Mouse (Mus musculus) limb, embryonic 14.5 days (tissue): Measurements from ENCODE around the gene Akap2. TPM values are rescaled to one million over a fixed set of nuclear protein-coding genes. Genes with fewer than 3 reads are reported as not detected.

ENCODE experiments used
- ATAC-seq: fragments of 200-750 bp; cut with Nextera tagmentation; 2 replicates; pipeline ENCODE4 v1.8.0; 2017; ENCODE audit warnings: low read depth, moderate number of reproducible peaks, moderate TSS enrichment; ENCODE audit not compliant: low FRiP score
- DNase-seq: peaks from one replicate; pipeline ENCODE4 v3.0.0-alpha.2; 2015; ENCODE audit warnings: low spot score
- H3K27ac ChIP-seq: fragments of 300-500 bp; sonication (generic); replicated peaks from 2 replicates; pipeline ENCODE4 v1.5.1; 2014; ENCODE audit warnings: low read depth, mild to moderate bottlenecking, low read length, moderate library complexity, mixed read lengths
- H3K27me3 ChIP-seq: fragments of 300-500 bp; sonication (generic); 2 replicates; pipeline ENCODE4 v1.6.1; 2014; ENCODE audit warnings: low read length, mixed read lengths; ENCODE audit not compliant: control insufficient read depth, insufficient read depth
- H3K36me3 ChIP-seq: fragments of 300-500 bp; sonication (generic); 2 replicates; pipeline ENCODE4 v1.6.1; 2014; ENCODE audit warnings: mild to moderate bottlenecking, low read length, moderate library complexity, mixed read lengths; ENCODE audit not compliant: control insufficient read depth, insufficient read depth
- H3K4me1 ChIP-seq: fragments of 300-500 bp; sonication (generic); 2 replicates; pipeline ENCODE4 v1.6.1; 2014; ENCODE audit warnings: antibody characterized with exemption, low read length, mixed read lengths; ENCODE audit not compliant: control insufficient read depth, insufficient read depth
- H3K4me2 ChIP-seq: fragments of 300-500 bp; sonication (generic); replicated peaks from 2 replicates; pipeline ENCODE4 v1.6.1; 2014; ENCODE audit warnings: low read depth, mild to moderate bottlenecking, low read length, moderate library complexity; ENCODE audit not compliant: severe bottlenecking
- H3K4me3 ChIP-seq: fragments of 300-500 bp; sonication (generic); replicated peaks from 2 replicates; pipeline ENCODE4 v1.5.1; 2014; ENCODE audit warnings: low read length
- H3K9ac ChIP-seq: fragments of 300-500 bp; sonication (generic); 2 replicates; pipeline ENCODE4 v1.6.1; 2014; ENCODE audit warnings: mild to moderate bottlenecking, low read depth, low read length, moderate library complexity; ENCODE audit not compliant: severe bottlenecking
- H3K9me3 ChIP-seq: fragments of 300-500 bp; sonication (generic); 2 replicates; pipeline ENCODE4 v1.6.1; 2016; ENCODE audit warnings: low read length; ENCODE audit not compliant: control insufficient read depth
- POLR2A ChIP-seq: fragments of 200-500 bp; IDR thresholded peaks from 2 replicates; pipeline ENCODE4 v1.8.0; 2012; ENCODE audit warnings: inconsistent platforms, mild to moderate bottlenecking, moderate library complexity, borderline replicate concordance; ENCODE audit not compliant: insufficient read depth, insufficient read length; ENCODE audit errors: extremely low read depth
- WGBS: fragments of 180-500 bp; shearing (Covaris S2); extraction: QIAGEN DNeasy Blood & Tissue Kit; methylation state at CpG from one replicate; pipeline ENCODE4 v1.1.7; 2014; 5-methylcytosine and 5-hydroxymethylcytosine counted together
- polyA plus RNA-seq, 2 experiments: library from polyadenylated mRNA; depleted of rRNA in 1 of 2; stranded (reverse) in 1 of 2; unstranded in 1 of 2; fragments of >200 nt; fragmentation: Nextera tagmentation in 1 of 2; extraction: Ambion mirVana in 1 of 2; gene quantifications; 2 replicates each; pipeline versions ENCODE4 v1.2.1 to v1.2.3; 2012 to 2014

Akap2 gene
- polyA plus RNA-seq, 2 experiments = 23.6 to 27.6 TPM

DNA sequence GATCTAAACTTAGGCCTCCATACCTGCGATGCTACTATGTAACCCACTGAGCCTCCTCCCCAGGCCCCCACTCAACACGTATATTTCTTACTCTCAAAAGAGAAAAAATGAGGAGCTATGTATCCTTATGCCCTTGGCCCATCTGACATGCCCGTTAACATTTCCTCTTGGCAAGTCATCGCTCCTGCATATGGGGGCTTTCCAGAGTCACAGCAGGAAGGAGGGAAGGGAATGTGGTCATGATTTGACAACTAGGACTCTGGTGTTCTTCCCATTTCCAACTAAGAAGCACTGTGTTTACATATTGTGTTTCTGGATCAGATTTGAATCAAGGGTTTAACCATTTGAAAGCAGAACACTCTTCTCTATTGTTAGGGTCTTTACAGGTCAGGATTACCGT is 15.9 kb upstream of the Akap2 start:
- H3K36me3 ChIP-seq = no peaks in the 10 kb centered on the region
- H3K9ac ChIP-seq = no peak overlapping the region
- no peaks in the 10 kb centered on the region for H3K9me3 ChIP-seq
- TF ChIP-seq POLR2A = no peak
- H3K27me3 ChIP-seq = no peaks in the 10 kb centered on the region
- 83% methylated on average over 5 of the region's 5 CpGs for WGBS
- no peak overlapping the region for H3K4me2 ChIP-seq
- no peaks in the 10 kb centered on the region for H3K4me1 ChIP-seq
- no peak for ATAC-seq
- H3K4me3 ChIP-seq = no peak overlapping the region
- H3K27ac ChIP-seq = no peak overlapping the region
- DNase-seq = no peak

DNA sequence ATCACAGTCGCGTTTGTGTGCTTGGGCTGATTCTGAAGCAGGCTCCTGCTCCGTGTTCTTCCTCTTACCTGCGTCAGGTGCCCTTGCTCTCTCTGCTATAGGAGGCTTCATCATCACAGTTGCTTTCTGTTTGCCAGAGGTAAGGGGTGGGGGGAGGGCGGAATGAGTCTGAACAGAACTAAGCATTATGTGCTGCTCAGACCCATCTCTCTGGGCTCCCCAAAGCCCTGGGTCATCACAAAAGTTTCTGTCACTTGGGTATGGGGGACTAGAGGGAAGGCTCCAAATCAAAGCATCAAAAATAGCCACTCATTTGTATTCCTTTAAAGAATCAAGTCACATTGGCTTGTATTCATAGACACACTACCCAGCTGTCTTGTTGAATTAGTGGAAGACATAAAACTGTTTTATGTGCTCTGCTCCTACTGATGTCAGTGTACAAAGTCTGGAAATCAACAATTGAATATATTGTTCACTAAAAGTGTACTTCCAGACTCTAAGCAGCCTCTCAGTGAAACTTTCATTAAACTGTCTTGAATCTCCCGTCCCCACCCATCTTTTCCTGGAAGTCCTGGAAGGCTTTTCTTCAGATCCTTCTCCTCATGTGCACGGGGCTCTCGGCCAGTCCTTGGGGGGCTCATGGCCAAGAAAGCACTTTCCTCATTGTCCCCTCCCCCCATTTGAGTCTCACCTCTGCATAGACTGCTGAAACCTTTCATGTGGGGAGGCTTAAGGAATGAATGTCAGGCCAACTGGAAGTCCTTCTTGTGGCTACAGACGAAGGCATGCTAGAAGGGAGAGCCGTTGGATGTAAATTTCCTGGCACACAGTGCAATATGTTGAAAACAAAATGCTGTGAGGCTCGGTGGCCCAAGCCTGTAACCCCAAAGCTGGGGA is 13.6 kb upstream of the Akap2 start:
- ATAC-seq = no peak
- no peak overlapping the region for H3K4me3 ChIP-seq
- no peaks in the 10 kb centered on the region for H3K4me1 ChIP-seq
- 54% methylated on average over 11 of the region's 11 CpGs for WGBS
- no peak for TF ChIP-seq POLR2A
- H3K9ac ChIP-seq = no peak overlapping the region
- H3K4me2 ChIP-seq = no peak overlapping the region
- H3K9me3 ChIP-seq = no peaks in the 10 kb centered on the region
- H3K27me3 ChIP-seq = no peaks in the 10 kb centered on the region
- no peak for DNase-seq
- H3K27ac ChIP-seq = no peak overlapping the region
- H3K36me3 ChIP-seq = no peaks in the 10 kb centered on the region

DNA sequence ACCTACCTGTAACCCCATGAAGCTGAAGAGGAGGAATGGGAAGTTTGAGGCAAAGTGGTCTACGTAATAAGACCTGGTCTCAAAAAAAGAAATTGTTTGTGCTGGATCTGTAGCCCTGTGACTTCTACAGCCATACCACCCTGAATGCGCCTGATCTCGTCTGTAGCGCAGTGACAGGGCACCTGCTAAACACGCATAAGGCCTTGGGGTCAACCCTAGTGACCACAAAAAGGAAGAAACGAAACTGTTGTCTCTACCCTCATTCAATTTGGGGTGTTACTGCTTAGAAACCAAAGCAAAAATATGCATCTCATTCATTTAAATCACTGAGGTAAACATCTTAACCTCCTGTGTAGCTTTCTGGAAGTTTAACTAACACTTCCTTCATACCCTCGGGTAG is 12.9 kb upstream of the Akap2 start:
- WGBS = 92% methylated on average over 7 of the region's 7 CpGs
- TF ChIP-seq POLR2A = no peak
- ATAC-seq = no peak
- no peak overlapping the region for H3K4me2 ChIP-seq
- no peak overlapping the region for H3K27ac ChIP-seq
- no peaks in the 10 kb centered on the region for H3K27me3 ChIP-seq
- no peak for DNase-seq
- no peaks in the 10 kb centered on the region for H3K4me1 ChIP-seq
- H3K9ac ChIP-seq = no peak overlapping the region
- H3K4me3 ChIP-seq = no peak overlapping the region
- H3K9me3 ChIP-seq = no peaks in the 10 kb centered on the region
- H3K36me3 ChIP-seq = peaks cover 5% of the 10 kb centered on the region; the same call in 1 of the 2 replicates

DNA sequence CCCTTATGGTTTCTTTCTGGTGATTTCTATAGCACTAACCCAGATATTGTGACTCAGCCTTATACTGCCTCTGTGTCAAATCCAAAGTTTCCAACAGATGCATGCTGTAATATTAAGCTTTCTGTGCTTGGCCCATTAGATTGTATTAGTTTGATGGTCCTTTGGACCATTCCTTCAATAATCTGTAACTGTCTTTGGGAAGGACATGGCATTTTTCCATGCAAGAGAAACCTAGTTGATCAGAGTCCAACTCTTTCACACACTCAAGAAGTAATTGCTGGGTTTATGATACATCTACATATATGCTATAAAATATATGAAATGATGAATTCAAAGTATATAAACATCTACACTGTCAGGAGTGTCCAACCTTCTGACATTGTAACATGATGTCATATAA is 1.6 kb upstream of the Akap2 start:
- H3K4me1 ChIP-seq = peaks cover 15% of the 10 kb centered on the region
- no peak overlapping the region for H3K4me3 ChIP-seq
- no peaks in the 10 kb centered on the region for H3K27me3 ChIP-seq
- peaks cover under 1% of the 10 kb centered on the region for H3K36me3 ChIP-seq
- H3K9ac ChIP-seq = no peak overlapping the region
- no peak for DNase-seq
- H3K4me2 ChIP-seq = no peak overlapping the region
- TF ChIP-seq POLR2A = no peak
- ATAC-seq = no peak
- H3K27ac ChIP-seq = no peak overlapping the region
- H3K9me3 ChIP-seq = no peaks in the 10 kb centered on the region

DNA sequence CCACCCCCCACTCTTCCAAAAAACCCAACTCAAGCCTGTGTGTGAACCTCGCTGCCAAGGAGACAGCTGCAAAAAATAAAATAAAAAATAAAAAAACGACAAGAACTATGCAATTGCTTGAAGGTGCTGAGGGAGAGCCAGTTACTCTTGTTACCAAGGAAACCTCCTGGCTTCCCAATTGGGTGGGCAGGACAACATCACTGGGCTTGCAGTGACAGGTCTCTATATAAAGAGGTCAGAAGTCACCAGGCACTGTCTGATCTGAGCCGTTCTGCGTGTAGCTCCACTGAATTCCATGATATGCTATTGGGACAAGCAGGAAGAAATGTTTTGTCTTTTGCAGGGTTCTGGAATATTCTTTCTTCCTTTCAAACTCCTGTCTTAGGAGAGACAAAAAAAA is 722 bp upstream of the Akap2 start:
- H3K36me3 ChIP-seq = no peaks in the 10 kb centered on the region; the same call in 1 of the 2 replicates
- 25% methylated on average over 4 of the region's 4 CpGs for WGBS
- TF ChIP-seq POLR2A = no peak
- peaks cover 15% of the 10 kb centered on the region for H3K4me1 ChIP-seq
- no peak overlapping the region for H3K27ac ChIP-seq
- H3K4me2 ChIP-seq = no peak overlapping the region
- DNase-seq (peak; percentile 42), ATAC-seq (peak; percentile 34; the same call in 1 of the 2 replicates)
- H3K9ac ChIP-seq = no peak overlapping the region
- H3K4me3 ChIP-seq = no peak overlapping the region
- H3K9me3 ChIP-seq = no peaks in the 10 kb centered on the region
- H3K27me3 ChIP-seq = no peaks in the 10 kb centered on the region
